Mouse (Mus musculus): ENCODE measurements around the gene Dusp3. TPM values are rescaled to one million over a fixed set of nuclear protein-coding genes. Genes with fewer than 3 reads are reported as not detected.

The Dusp3 gene
- polyA plus RNA-seq (2015; fragmentation: Nextera tagmentation; extraction: Ambion mirVana): 25.6 and 29.7 TPM in 2 replicates

DNA sequence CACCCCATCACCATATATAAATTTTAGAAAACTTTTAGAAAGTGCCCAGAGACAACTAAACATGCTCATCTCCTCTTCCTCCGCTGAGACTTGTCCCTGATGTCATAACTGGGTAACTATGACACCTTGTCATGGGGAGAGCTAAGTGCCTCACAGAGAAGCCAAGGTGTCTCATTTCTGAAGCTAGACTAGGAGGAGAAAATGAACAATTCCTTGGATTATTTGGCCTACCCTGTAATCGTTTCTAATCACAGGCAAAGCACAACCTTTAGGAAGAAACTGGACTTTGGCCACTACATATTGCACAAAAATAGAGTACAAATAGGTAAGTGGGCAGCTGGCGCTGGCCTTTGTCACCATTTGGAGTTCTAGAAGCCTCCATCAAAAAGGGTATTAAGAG is at the start of gene Dusp3:
Gene Dusp3, minus strand, starts transcription at position 101 of the 400 bp plus-strand sequence.
- 82% methylated on average over 3 of the region's 3 CpGs for WGBS
- ATAC-seq: no peak
- no peaks in the 10 kb centered on the region for H3K27me3 ChIP-seq (ENCODE audit: control insufficient read depth, insufficient read depth, low read depth, low read length)
- H3K4me1 ChIP-seq (ENCODE audit: control insufficient read depth, insufficient read depth, low read length): peaks cover 6% of the 10 kb centered on the region
- no peaks in the 10 kb centered on the region for H3K36me3 ChIP-seq (ENCODE audit: control insufficient read depth, insufficient read depth, low read length)
- no peak within 1 kb of the TSS for H3K4me2 ChIP-seq (ENCODE audit: low read length)
- no peak within 1 kb of the TSS for H3K27ac ChIP-seq (ENCODE audit: low read length)
- no peak within 1 kb of the TSS for H3K4me3 ChIP-seq (ENCODE audit: low read depth, low read length)
- H3K9me3 ChIP-seq (replicated peaks; ENCODE audit: control insufficient read depth, low read length, poor library complexity, severe bottlenecking): no peaks in the 10 kb centered on the region
- H3K9ac ChIP-seq (ENCODE audit: low read depth, low read length): no peak within 1 kb of the TSS

DNA sequence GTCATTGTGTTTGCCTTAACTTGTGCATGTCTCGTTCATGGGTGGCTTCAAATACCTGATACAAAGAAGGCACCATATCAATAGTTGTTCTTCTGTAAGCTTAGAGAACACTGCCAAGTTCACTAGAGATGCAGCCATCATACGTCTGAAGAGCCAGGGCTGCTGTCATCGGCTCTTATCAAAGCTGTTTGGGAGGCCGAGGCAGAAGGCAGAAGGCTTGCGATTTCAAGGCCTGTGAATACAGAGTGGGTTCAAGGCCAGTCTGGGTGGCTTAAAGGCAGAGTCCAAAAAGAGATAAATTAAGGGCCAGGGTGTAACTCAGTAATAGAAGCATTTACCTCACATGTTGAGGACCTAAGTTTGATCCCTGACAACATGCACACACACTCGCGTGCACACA is 49.5 kb upstream of the Dusp3 start:
- no peak overlapping the region for H3K27ac ChIP-seq (ENCODE audit: low read length)
- H3K4me1 ChIP-seq (ENCODE audit: control insufficient read depth, insufficient read depth, low read length): 0 out of 2 replicates have a peak, but pooled peaks cover 2% of the 10 kb centered on the region
- WGBS: 84% methylated on average over 7 of the region's 7 CpGs
- H3K4me2 ChIP-seq (ENCODE audit: low read length): no peak overlapping the region
- no peaks in the 10 kb centered on the region for H3K9me3 ChIP-seq (replicated peaks; ENCODE audit: control insufficient read depth, low read length, poor library complexity, severe bottlenecking)
- no peak for ATAC-seq
- no peaks in the 10 kb centered on the region for H3K27me3 ChIP-seq (ENCODE audit: control insufficient read depth, insufficient read depth, low read depth, low read length)
- H3K36me3 ChIP-seq (ENCODE audit: control insufficient read depth, insufficient read depth, low read length): no peaks in the 10 kb centered on the region
- H3K4me3 ChIP-seq (ENCODE audit: low read depth, low read length): no peak overlapping the region
- no peak overlapping the region for H3K9ac ChIP-seq (ENCODE audit: low read depth, low read length)

DNA sequence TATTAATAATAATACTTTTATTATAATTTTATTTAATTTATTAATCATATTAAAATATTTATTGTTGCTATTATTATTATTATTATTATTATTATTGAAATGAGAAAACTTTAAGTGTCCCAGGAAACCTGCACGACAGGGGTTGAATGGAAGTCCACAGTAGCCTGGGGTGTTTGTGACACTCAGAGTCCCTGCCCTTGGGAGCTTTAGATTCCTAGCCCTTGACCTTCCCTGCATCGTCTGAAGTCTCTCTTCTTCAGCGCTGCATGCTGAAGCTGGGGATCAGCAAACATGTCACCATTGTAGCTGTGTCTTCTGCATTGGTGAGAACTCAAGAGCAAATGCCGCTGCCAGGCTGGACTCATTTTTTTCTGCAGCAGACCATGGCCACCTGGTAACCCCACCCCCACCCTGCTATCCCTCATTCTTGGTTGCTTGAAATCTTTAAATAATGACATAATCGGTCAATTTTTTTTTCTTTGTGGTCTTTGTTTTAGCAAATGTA is 48.7 kb upstream of the Dusp3 start:
- Histone ChIP-seq H3K36me3 (ENCODE audit: control insufficient read depth, insufficient read depth, low read length) (no peaks in the 10 kb centered on the region), H3K9me3 (replicated peaks; ENCODE audit: control insufficient read depth, low read length, poor library complexity, severe bottlenecking) (no peaks in the 10 kb centered on the region), H3K27ac (ENCODE audit: low read length) (no peak overlapping the region), H3K4me2 (ENCODE audit: low read length) (no peak overlapping the region), H3K9ac (ENCODE audit: low read depth, low read length) (no peak overlapping the region), H3K27me3 (ENCODE audit: control insufficient read depth, insufficient read depth, low read depth, low read length) (no peaks in the 10 kb centered on the region), H3K4me1 (ENCODE audit: control insufficient read depth, insufficient read depth, low read length) (0 out of 2 replicates have a peak, but pooled peaks cover 2% of the 10 kb centered on the region), H3K4me3 (ENCODE audit: low read depth, low read length) (no peak overlapping the region)
- WGBS: 75% methylated on average over 5 of the region's 5 CpGs
- ATAC-seq: no peak

DNA sequence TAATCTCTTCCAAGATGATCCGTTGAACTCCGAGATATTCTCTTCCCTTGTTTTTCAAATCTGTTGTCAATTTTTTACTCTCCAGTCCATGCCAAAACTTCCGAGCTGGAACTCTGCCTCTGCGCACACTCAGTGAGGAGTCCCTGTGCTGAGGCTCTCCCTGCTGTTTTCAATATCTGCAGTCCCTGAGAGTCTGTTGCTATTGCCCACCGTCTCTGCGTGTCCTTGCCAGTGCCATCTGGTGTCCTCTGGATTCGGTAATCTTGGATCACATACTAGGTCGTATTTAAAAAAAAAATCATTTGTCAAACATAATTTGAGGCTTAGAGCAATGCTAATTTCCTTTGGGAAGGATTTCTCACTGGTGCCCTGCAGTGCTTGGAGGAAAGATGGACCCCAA is 48.1 kb upstream of the Dusp3 start:
- Histone ChIP-seq H3K4me3 (ENCODE audit: low read depth, low read length) (no peak overlapping the region), H3K9me3 (replicated peaks; ENCODE audit: control insufficient read depth, low read length, poor library complexity, severe bottlenecking) (no peaks in the 10 kb centered on the region), H3K27me3 (ENCODE audit: control insufficient read depth, insufficient read depth, low read depth, low read length) (no peaks in the 10 kb centered on the region), H3K4me1 (ENCODE audit: control insufficient read depth, insufficient read depth, low read length) (0 out of 2 replicates have a peak, but pooled peaks cover 2% of the 10 kb centered on the region), H3K9ac (ENCODE audit: low read depth, low read length) (no peak overlapping the region), H3K36me3 (ENCODE audit: control insufficient read depth, insufficient read depth, low read length) (no peaks in the 10 kb centered on the region), H3K4me2 (ENCODE audit: low read length) (no peak overlapping the region), H3K27ac (ENCODE audit: low read length) (no peak overlapping the region)
- ATAC-seq: no peak
- WGBS: 46% methylated on average over 8 of the region's 8 CpGs

DNA sequence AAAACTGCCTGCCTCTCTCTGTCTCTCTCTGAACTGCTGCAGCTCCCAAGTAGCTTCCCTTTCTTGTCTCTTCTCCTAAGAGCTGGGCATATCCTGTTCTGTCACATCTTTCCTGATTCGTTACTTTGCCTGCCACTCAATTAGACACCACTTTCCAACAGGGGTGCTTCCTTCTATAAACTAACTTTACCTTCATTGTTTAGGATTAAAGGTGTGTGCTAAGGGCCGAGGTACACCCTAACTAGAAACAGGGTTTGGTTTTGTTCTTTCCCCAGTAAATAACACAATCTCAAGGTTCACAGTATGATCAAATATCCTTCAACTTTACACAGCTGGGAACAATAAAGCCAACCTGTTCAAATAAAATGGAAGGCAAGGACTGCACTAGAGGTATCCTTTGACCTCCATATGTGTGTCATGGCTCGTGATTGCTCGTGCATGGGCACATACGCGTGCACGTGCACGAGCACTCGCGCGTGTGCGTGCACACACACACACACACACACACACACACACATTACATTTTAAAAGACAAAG is 46.3 kb upstream of the Dusp3 start:
- Histone ChIP-seq H3K27me3 (ENCODE audit: control insufficient read depth, insufficient read depth, low read depth, low read length) (no peaks in the 10 kb centered on the region), H3K9me3 (replicated peaks; ENCODE audit: control insufficient read depth, low read length, poor library complexity, severe bottlenecking) (no peaks in the 10 kb centered on the region), H3K4me2 (ENCODE audit: low read length) (no peak overlapping the region), H3K27ac (ENCODE audit: low read length) (no peak overlapping the region), H3K4me3 (ENCODE audit: low read depth, low read length) (no peak overlapping the region), H3K9ac (ENCODE audit: low read depth, low read length) (no peak overlapping the region), H3K4me1 (ENCODE audit: control insufficient read depth, insufficient read depth, low read length) (peaks cover 6% of the 10 kb centered on the region), H3K36me3 (ENCODE audit: control insufficient read depth, insufficient read depth, low read length) (no peaks in the 10 kb centered on the region)
- WGBS: 95% methylated on average over 12 of the region's 12 CpGs
- no peak for ATAC-seq

DNA sequence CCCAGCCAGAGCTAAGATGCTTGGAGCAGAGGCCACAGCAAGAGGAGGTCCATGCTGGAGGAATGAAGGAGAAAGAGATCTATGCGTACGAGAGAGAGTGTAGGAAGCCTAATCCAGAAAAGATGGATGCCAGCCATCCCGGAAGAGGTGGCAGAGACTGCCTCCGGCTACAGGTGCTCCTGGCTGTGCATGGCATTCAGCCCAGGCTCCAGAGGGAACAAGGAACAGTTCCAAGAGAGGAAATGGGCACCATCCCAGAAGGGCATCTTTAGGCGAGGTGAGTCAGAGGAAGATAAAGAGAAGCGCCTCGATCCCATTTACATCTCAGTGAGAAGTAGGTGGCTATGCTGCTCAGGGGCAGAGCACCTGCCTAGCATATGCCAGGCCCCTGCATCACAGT is 44.3 kb upstream of the Dusp3 start:
- Histone ChIP-seq H3K36me3 (ENCODE audit: control insufficient read depth, insufficient read depth, low read length) (no peaks in the 10 kb centered on the region), H3K27ac (ENCODE audit: low read length) (no peak overlapping the region), H3K4me2 (ENCODE audit: low read length) (no peak overlapping the region), H3K4me3 (ENCODE audit: low read depth, low read length) (no peak overlapping the region), H3K9me3 (replicated peaks; ENCODE audit: control insufficient read depth, low read length, poor library complexity, severe bottlenecking) (no peaks in the 10 kb centered on the region), H3K27me3 (ENCODE audit: control insufficient read depth, insufficient read depth, low read depth, low read length) (no peaks in the 10 kb centered on the region), H3K9ac (ENCODE audit: low read depth, low read length) (no peak overlapping the region), H3K4me1 (ENCODE audit: control insufficient read depth, insufficient read depth, low read length) (peaks cover 10% of the 10 kb centered on the region)
- 78% methylated on average over 7 of the region's 7 CpGs for WGBS
- ATAC-seq: no peak

DNA sequence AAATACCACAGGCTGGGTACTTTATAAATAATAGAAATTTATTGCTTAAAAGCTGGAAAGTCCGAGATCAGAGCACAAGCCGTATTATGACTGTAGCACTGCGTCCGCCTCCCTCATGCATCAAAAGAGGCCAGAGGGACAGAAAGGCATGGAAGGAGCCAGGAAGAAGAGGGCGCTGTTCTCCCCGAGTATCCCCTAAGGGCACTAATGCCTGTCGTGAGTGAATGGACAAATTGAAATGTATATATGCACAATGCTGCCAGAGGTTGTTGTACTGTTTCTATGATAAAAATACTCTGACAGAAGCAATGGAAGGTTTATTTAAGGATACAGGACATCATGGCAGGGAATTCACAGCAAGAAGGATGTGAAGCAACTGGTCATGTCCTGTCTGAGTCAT is 43.2 kb upstream of the Dusp3 start:
- H3K27ac ChIP-seq (ENCODE audit: low read length): no peak overlapping the region
- ATAC-seq: no peak
- no peak overlapping the region for H3K9ac ChIP-seq (ENCODE audit: low read depth, low read length)
- H3K4me1 ChIP-seq (ENCODE audit: control insufficient read depth, insufficient read depth, low read length): peaks cover 20% of the 10 kb centered on the region
- no peak overlapping the region for H3K4me3 ChIP-seq (ENCODE audit: low read depth, low read length)
- no peaks in the 10 kb centered on the region for H3K36me3 ChIP-seq (ENCODE audit: control insufficient read depth, insufficient read depth, low read length)
- no peaks in the 10 kb centered on the region for H3K27me3 ChIP-seq (ENCODE audit: control insufficient read depth, insufficient read depth, low read depth, low read length)
- no peaks in the 10 kb centered on the region for H3K9me3 ChIP-seq (replicated peaks; ENCODE audit: control insufficient read depth, low read length, poor library complexity, severe bottlenecking)
- no peak overlapping the region for H3K4me2 ChIP-seq (ENCODE audit: low read length)
- WGBS: 25% methylated on average over 7 of the region's 7 CpGs

DNA sequence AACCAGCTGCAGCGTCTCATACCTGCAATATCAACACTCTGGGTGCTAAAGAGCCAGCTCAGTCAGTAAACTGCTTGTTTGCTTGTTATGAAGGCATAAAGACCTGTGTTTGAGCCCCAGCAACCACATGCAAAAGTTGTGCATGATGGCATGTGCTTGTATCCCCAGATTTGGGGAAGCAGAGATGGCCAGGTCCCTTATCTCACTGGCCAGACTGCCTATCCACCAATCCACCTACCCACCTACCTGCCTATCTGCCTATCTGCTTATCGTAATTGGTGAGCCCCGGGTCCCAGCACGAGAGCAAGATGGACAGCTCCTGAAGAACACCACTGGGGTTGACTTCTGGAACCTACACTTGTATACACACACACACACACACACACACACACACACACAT is 42.5 kb upstream of the Dusp3 start:
- Histone ChIP-seq H3K9ac (ENCODE audit: low read depth, low read length) (no peak overlapping the region), H3K27ac (ENCODE audit: low read length) (no peak overlapping the region), H3K9me3 (replicated peaks; ENCODE audit: control insufficient read depth, low read length, poor library complexity, severe bottlenecking) (no peaks in the 10 kb centered on the region), H3K4me2 (ENCODE audit: low read length) (no peak overlapping the region), H3K27me3 (ENCODE audit: control insufficient read depth, insufficient read depth, low read depth, low read length) (no peaks in the 10 kb centered on the region), H3K36me3 (ENCODE audit: control insufficient read depth, insufficient read depth, low read length) (no peaks in the 10 kb centered on the region), H3K4me1 (ENCODE audit: control insufficient read depth, insufficient read depth, low read length) (peaks cover 23% of the 10 kb centered on the region), H3K4me3 (ENCODE audit: low read depth, low read length) (no peak overlapping the region)
- ATAC-seq: no peak
- 86% methylated on average over 4 of the region's 4 CpGs for WGBS

DNA sequence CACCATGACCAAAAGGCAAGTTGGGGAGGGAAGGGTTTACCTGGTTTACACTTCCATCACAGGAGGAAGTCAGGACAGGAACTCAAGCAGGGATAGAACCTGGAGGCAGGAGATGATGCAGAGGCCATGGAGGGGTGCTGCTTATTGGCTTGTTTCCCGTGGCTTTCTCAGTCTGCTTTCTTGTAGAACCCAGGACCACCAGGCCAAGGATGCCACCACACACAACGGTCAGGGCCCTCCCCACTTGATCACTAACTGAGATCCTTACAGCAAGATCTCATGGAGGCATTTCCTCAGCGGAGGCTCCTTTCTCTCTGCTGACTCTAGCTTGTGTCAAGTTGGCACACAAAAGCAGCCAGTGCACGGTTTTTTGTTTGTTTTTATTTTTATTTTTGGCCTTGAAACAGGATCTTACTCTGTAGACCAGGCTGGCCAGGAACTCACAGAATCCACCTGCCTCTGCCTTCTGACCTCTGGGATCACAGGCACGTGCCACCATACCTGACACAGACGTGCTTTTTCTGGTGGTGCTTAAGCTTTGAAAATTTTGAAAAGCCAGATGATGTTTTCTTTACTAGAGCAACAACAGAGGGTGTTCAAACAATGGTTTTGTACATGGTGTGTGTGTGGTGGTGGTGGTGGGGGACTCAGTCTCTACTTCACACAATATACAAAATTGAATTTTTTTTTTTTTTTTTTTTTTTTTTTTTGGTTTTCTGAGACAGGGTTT is 41.4 kb upstream of the Dusp3 start, which contains the start of gene Mpp3:
Gene Mpp3, minus strand, starts transcription at position 375 of the 730 bp plus-strand sequence.
- H3K9ac ChIP-seq (ENCODE audit: low read depth, low read length): peak within 1 kb of the TSS; percentile 83
- H3K4me2 ChIP-seq (ENCODE audit: low read length): peak within 1 kb of the TSS; percentile 68
- no peaks in the 10 kb centered on the region for H3K9me3 ChIP-seq (replicated peaks; ENCODE audit: control insufficient read depth, low read length, poor library complexity, severe bottlenecking)
- H3K36me3 ChIP-seq (ENCODE audit: control insufficient read depth, insufficient read depth, low read length): no peaks in the 10 kb centered on the region; the same call in 1 of the 2 replicates
- H3K4me1 ChIP-seq (ENCODE audit: control insufficient read depth, insufficient read depth, low read length): peaks cover 25% of the 10 kb centered on the region
- WGBS: 73% methylated on average over 6 of the region's 6 CpGs
- H3K27ac ChIP-seq (ENCODE audit: low read length): peak within 1 kb of the TSS; percentile 86
- no peaks in the 10 kb centered on the region for H3K27me3 ChIP-seq (ENCODE audit: control insufficient read depth, insufficient read depth, low read depth, low read length)
- no peak for ATAC-seq
- peak within 1 kb of the TSS; percentile 66 for H3K4me3 ChIP-seq (ENCODE audit: low read depth, low read length)
